Mouse (Mus musculus): ENCODE data around the gene Cdk14. TPM values are rescaled to one million over a fixed set of nuclear protein-coding genes. Genes with fewer than 3 reads are reported as not detected.

Cdk14 gene
- polyA plus RNA-seq, 2 experiments: 14.5 to 27.6 TPM

DNA sequence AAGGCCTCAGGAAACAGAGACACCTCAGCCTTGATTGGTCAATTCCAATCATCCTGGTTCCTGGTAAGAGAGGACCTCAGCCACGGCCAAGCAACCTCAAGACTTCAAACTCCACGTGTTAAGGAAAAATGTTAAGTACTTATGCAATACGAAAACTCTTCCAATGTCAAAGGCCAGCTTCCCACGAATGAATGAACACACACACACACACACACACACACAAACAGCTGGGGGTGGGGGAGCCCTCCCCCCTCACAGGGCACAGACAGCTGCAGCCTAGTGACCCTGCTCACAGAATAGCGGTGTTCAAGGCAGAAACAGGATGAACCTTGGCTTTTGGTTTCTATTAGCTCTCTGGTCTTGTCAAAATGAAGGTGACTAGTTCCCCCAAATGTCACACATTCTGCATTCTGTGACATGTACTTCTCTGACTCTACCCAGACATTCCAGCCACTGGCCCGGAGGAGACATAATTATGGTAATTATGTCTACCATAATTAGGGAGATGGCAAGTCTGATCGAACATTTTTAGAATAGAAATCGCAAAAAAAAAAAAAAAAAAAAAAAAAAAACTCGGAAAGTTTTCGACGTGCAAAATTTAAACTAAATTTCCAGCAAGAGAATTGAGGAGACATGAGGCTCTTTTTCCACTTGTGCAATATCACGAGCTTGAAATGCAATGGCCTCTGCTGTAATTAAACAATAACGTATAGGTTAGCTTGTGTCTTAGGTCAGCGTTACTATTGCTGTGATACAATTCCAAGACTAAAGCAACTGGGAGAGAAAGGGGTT is 54.6 kb downstream of the Cdk14 start:
- no peak for TF ChIP-seq POLR2A (IDR thresholded peaks at IDR 0.05; ENCODE audit: borderline replicate concordance, extremely low read depth, insufficient read depth, insufficient read length)
- Histone ChIP-seq H3K4me3 (replicated peaks; ENCODE audit: low read length) (no peak overlapping the region), H3K27me3 (ENCODE audit: control insufficient read depth, insufficient read depth, low read length) (no peaks in the 10 kb centered on the region), H3K9ac (ENCODE audit: low read depth, low read length, severe bottlenecking) (no peak overlapping the region), H3K9me3 (ENCODE audit: control insufficient read depth, low read length) (peaks cover 3% of the 10 kb centered on the region), H3K4me2 (replicated peaks; ENCODE audit: low read depth, low read length, severe bottlenecking) (no peak overlapping the region), H3K36me3 (ENCODE audit: control insufficient read depth, insufficient read depth, low read length) (no peaks in the 10 kb centered on the region), H3K4me1 (ENCODE audit: control insufficient read depth, insufficient read depth, low read length) (no peaks in the 10 kb centered on the region), H3K27ac (replicated peaks; ENCODE audit: low read depth, low read length) (no peak overlapping the region)
- WGBS: 77% methylated on average over 14 of the region's 14 CpGs
- DNase-seq (ENCODE audit: low spot score) (no peak), ATAC-seq (ENCODE audit: low FRiP score, low read depth) (no peak)

DNA sequence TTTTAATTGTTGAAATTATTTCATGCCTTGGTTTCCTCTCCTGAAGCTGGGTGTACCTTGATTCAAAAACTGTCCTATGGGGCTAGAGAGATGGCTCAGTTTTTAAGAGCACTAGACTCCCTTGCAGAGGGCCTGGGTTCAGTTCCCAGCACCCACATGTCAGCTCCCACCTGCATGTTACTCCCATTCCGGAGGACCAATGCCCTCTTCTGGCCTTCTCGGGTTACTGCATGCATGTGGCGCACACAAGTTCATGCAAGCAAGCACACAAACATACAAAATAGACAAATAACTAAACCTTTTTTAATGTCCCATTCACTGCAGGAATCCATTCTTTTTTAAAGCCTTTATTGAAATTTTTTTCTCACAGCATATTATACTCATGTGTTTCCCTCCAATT is 58.4 kb downstream of the Cdk14 start:
- DNase-seq (ENCODE audit: low spot score): no peak
- no peak for ATAC-seq (ENCODE audit: low FRiP score, low read depth)
- TF ChIP-seq POLR2A (IDR thresholded peaks at IDR 0.05; ENCODE audit: borderline replicate concordance, extremely low read depth, insufficient read depth, insufficient read length): no peak
- Histone ChIP-seq H3K27ac (replicated peaks; ENCODE audit: low read depth, low read length) (no peak overlapping the region), H3K4me3 (replicated peaks; ENCODE audit: low read length) (no peak overlapping the region), H3K27me3 (ENCODE audit: control insufficient read depth, insufficient read depth, low read length) (no peaks in the 10 kb centered on the region), H3K36me3 (ENCODE audit: control insufficient read depth, insufficient read depth, low read length) (no peaks in the 10 kb centered on the region), H3K9me3 (ENCODE audit: control insufficient read depth, low read length) (peaks cover 8% of the 10 kb centered on the region), H3K4me2 (replicated peaks; ENCODE audit: low read depth, low read length, severe bottlenecking) (no peak overlapping the region), H3K9ac (ENCODE audit: low read depth, low read length, severe bottlenecking) (no peak overlapping the region), H3K4me1 (ENCODE audit: control insufficient read depth, insufficient read depth, low read length) (peaks cover 7% of the 10 kb centered on the region; the same call in 1 of the 2 replicates)
- WGBS: 97% methylated on average over 3 of the region's 3 CpGs

DNA sequence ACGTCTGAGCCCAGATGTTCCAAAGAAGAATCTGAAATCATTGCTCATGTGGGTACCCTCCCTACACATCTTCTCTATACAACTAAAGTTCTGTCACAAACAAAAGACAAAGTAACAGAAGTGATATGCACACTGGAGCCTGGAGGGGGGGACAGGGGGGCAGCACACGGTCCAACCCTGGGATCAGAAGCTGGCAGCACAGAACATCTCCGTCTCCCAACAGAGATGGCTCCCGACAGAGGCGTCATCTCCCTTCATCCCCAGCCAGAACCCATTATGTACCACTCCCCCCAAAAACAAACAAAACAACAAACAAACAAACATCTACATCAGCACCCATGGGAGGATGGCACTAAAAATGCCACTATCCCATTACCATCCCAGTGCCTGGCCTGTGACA is 59.8 kb downstream of the Cdk14 start:
- H3K27ac ChIP-seq (replicated peaks; ENCODE audit: low read depth, low read length): no peak overlapping the region
- no peaks in the 10 kb centered on the region for H3K27me3 ChIP-seq (ENCODE audit: control insufficient read depth, insufficient read depth, low read length)
- TF ChIP-seq POLR2A (IDR thresholded peaks at IDR 0.05; ENCODE audit: borderline replicate concordance, extremely low read depth, insufficient read depth, insufficient read length): no peak
- peaks cover 8% of the 10 kb centered on the region for H3K9me3 ChIP-seq (ENCODE audit: control insufficient read depth, low read length)
- WGBS: 79% methylated on average over 5 of the region's 5 CpGs
- no peak for DNase-seq (ENCODE audit: low spot score)
- ATAC-seq (ENCODE audit: low FRiP score, low read depth): no peak
- H3K4me1 ChIP-seq (ENCODE audit: control insufficient read depth, insufficient read depth, low read length): peaks cover 7% of the 10 kb centered on the region; the same call in 1 of the 2 replicates
- no peak overlapping the region for H3K9ac ChIP-seq (ENCODE audit: low read depth, low read length, severe bottlenecking)
- no peaks in the 10 kb centered on the region for H3K36me3 ChIP-seq (ENCODE audit: control insufficient read depth, insufficient read depth, low read length)
- no peak overlapping the region for H3K4me2 ChIP-seq (replicated peaks; ENCODE audit: low read depth, low read length, severe bottlenecking)
- no peak overlapping the region for H3K4me3 ChIP-seq (replicated peaks; ENCODE audit: low read length)

DNA sequence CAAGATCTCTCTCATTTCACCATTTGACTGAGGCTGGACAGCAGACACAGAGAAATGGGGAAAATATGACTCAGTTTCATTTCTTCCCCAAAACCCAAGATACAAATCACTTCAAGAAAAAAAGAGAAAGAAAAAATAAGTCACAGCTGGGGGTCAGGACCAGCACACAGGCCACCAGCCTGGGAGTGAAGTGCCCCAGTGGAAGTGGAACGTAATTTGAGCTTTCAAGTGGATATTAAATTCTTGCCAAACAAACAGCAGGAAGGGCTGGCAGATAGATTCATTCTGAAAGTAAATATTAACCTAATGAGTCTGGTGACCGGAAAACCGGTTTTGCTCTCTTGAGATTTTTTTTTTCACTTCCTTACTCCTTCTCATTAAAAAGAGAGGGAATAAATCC is 60.2 kb downstream of the Cdk14 start:
- H3K9ac ChIP-seq (ENCODE audit: low read depth, low read length, severe bottlenecking): no peak overlapping the region
- H3K4me3 ChIP-seq (replicated peaks; ENCODE audit: low read length): no peak overlapping the region
- WGBS: 54% methylated on average over 3 of the region's 3 CpGs
- peaks cover 7% of the 10 kb centered on the region; the same call in 1 of the 2 replicates for H3K4me1 ChIP-seq (ENCODE audit: control insufficient read depth, insufficient read depth, low read length)
- TF ChIP-seq POLR2A (IDR thresholded peaks at IDR 0.05; ENCODE audit: borderline replicate concordance, extremely low read depth, insufficient read depth, insufficient read length): no peak
- no peak overlapping the region for H3K27ac ChIP-seq (replicated peaks; ENCODE audit: low read depth, low read length)
- H3K4me2 ChIP-seq (replicated peaks; ENCODE audit: low read depth, low read length, severe bottlenecking): no peak overlapping the region
- DNase-seq (ENCODE audit: low spot score) (no peak), ATAC-seq (ENCODE audit: low FRiP score, low read depth) (no peak)
- no peaks in the 10 kb centered on the region for H3K27me3 ChIP-seq (ENCODE audit: control insufficient read depth, insufficient read depth, low read length)
- no peaks in the 10 kb centered on the region for H3K36me3 ChIP-seq (ENCODE audit: control insufficient read depth, insufficient read depth, low read length)
- peaks cover 8% of the 10 kb centered on the region for H3K9me3 ChIP-seq (ENCODE audit: control insufficient read depth, low read length)

DNA sequence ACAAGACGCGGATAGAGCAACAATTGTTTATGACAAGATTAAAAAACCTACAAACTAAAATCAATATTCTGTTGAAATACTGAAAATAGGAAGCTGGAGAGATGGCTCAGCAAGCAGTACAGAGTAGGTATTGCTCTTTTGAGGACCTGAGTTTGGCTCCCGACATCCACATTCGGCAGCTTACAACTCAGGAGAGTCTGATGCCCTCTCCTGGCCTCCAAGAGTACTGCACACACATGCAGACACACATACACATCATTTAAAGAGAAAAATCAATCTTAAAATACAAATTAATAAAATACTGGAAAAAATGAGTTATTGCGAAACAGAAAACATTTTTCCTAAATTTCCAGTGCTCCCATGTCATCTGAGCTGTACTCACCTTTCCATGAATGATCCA is 60.7 kb downstream of the Cdk14 start:
- no peak overlapping the region for H3K4me2 ChIP-seq (replicated peaks; ENCODE audit: low read depth, low read length, severe bottlenecking)

More for the DNA sequence above, 60.7 kb downstream of the Cdk14 start:
- no peak for TF ChIP-seq POLR2A (IDR thresholded peaks at IDR 0.05; ENCODE audit: borderline replicate concordance, extremely low read depth, insufficient read depth, insufficient read length)
- Histone ChIP-seq H3K9me3 (ENCODE audit: control insufficient read depth, low read length) (peaks cover 8% of the 10 kb centered on the region), H3K4me3 (replicated peaks; ENCODE audit: low read length) (no peak overlapping the region), H3K27me3 (ENCODE audit: control insufficient read depth, insufficient read depth, low read length) (no peaks in the 10 kb centered on the region), H3K9ac (ENCODE audit: low read depth, low read length, severe bottlenecking) (no peak overlapping the region), H3K36me3 (ENCODE audit: control insufficient read depth, insufficient read depth, low read length) (no peaks in the 10 kb centered on the region), H3K4me1 (ENCODE audit: control insufficient read depth, insufficient read depth, low read length) (peaks cover 7% of the 10 kb centered on the region; the same call in 1 of the 2 replicates), H3K27ac (replicated peaks; ENCODE audit: low read depth, low read length) (no peak overlapping the region)
- ATAC-seq (ENCODE audit: low FRiP score, low read depth) (no peak), DNase-seq (ENCODE audit: low spot score) (no peak)
- 96% methylated on average over 5 of the region's 5 CpGs for WGBS

Data from limb, embryonic 14.5 days (tissue).